Mouse (Mus musculus): ENCODE results near the gene Cdk13. TPM values are rescaled to one million over a fixed set of nuclear protein-coding genes. Genes with fewer than 3 reads are reported as not detected.

Cdk13 gene
- 5.8 and 6.5 TPM in 2 replicates for polyA plus RNA-seq (2015; fragmentation: Nextera tagmentation; extraction: Ambion mirVana)

GRCm38 (mm10) chr13:17804909-17805613, at the start of gene Cdk13:
TSS of gene Cdk13 (minus strand) at chr13:17805097.
- no peaks in the 10 kb centered on the region for H3K9me3 ChIP-seq (replicated peaks; ENCODE audit: control insufficient read depth, low read length)
- WGBS (ENCODE audit: insufficient replicate concordance): under 1% methylated on average over 61 of the region's 110 CpGs
- ATAC-seq (ENCODE audit: low read depth): peak; percentile 89
- H3K27me3 ChIP-seq (ENCODE audit: control insufficient read depth, insufficient read depth, low read depth, low read length): no peaks in the 10 kb centered on the region
- H3K4me2 ChIP-seq (ENCODE audit: low read depth, low read length): peak within 1 kb of the TSS; percentile 81
- H3K9ac ChIP-seq (ENCODE audit: low read depth, low read length): peak within 1 kb of the TSS; percentile 99
- H3K4me3 ChIP-seq (ENCODE audit: low read depth, low read length): peak within 1 kb of the TSS; percentile 100
- no peaks in the 10 kb centered on the region for H3K36me3 ChIP-seq (ENCODE audit: control insufficient read depth, insufficient read depth)
- H3K27ac ChIP-seq (ENCODE audit: low read length): peak within 1 kb of the TSS; percentile 98
- peaks cover 12% of the 10 kb centered on the region for H3K4me1 ChIP-seq (ENCODE audit: control insufficient read depth, low read depth, low read length)

- Histone ChIP-seq H3K27ac (ENCODE audit: low read length) (no peak overlapping the region), H3K36me3 (ENCODE audit: control insufficient read depth, insufficient read depth) (no peaks in the 10 kb centered on the region), H3K4me3 (ENCODE audit: low read depth, low read length) (no peak overlapping the region), H3K9ac (ENCODE audit: low read depth, low read length) (no peak overlapping the region), H3K9me3 (replicated peaks; ENCODE audit: control insufficient read depth, low read length) (no peaks in the 10 kb centered on the region), H3K27me3 (ENCODE audit: control insufficient read depth, insufficient read depth, low read depth, low read length) (no peaks in the 10 kb centered on the region), H3K4me1 (ENCODE audit: control insufficient read depth, low read depth, low read length) (no peaks in the 10 kb centered on the region), H3K4me2 (ENCODE audit: low read depth, low read length) (no peak overlapping the region)
- 77% methylated on average over 2 of the region's 2 CpGs for WGBS (ENCODE audit: insufficient replicate concordance)
- ATAC-seq (ENCODE audit: low read depth): no peak
These were observed 38.4 kb upstream of the Cdk13 start for GRCm38 (mm10) chr13:17843336-17843735.

GRCm38 (mm10) chr13:17842756-17843155, 37.9 kb upstream of the Cdk13 start:
- Histone ChIP-seq H3K36me3 (ENCODE audit: control insufficient read depth, insufficient read depth) (no peaks in the 10 kb centered on the region), H3K4me1 (ENCODE audit: control insufficient read depth, low read depth, low read length) (no peaks in the 10 kb centered on the region; the same call in 1 of the 2 replicates), H3K9ac (ENCODE audit: low read depth, low read length) (no peak overlapping the region), H3K9me3 (replicated peaks; ENCODE audit: control insufficient read depth, low read length) (no peaks in the 10 kb centered on the region), H3K27ac (ENCODE audit: low read length) (no peak overlapping the region), H3K4me2 (ENCODE audit: low read depth, low read length) (no peak overlapping the region), H3K27me3 (ENCODE audit: control insufficient read depth, insufficient read depth, low read depth, low read length) (no peaks in the 10 kb centered on the region), H3K4me3 (ENCODE audit: low read depth, low read length) (no peak overlapping the region)
- 49% methylated on average over 4 of the region's 4 CpGs for WGBS (ENCODE audit: insufficient replicate concordance)
- ATAC-seq (ENCODE audit: low read depth): no peak

GRCm38 (mm10) chr13:17839137-17839536, 34.2 kb upstream of the Cdk13 start:
- no peaks in the 10 kb centered on the region for H3K27me3 ChIP-seq (ENCODE audit: control insufficient read depth, insufficient read depth, low read depth, low read length)
- H3K4me1 ChIP-seq (ENCODE audit: control insufficient read depth, low read depth, low read length): no peaks in the 10 kb centered on the region; the same call in 1 of the 2 replicates
- H3K9me3 ChIP-seq (replicated peaks; ENCODE audit: control insufficient read depth, low read length): no peaks in the 10 kb centered on the region
- H3K27ac ChIP-seq (ENCODE audit: low read length): no peak overlapping the region
- H3K36me3 ChIP-seq (ENCODE audit: control insufficient read depth, insufficient read depth): no peaks in the 10 kb centered on the region
- H3K9ac ChIP-seq (ENCODE audit: low read depth, low read length): no peak overlapping the region
- ATAC-seq (ENCODE audit: low read depth): no peak
- no peak overlapping the region for H3K4me3 ChIP-seq (ENCODE audit: low read depth, low read length)
- no peak overlapping the region for H3K4me2 ChIP-seq (ENCODE audit: low read depth, low read length)
- WGBS (ENCODE audit: insufficient replicate concordance): 68% methylated on average over 5 of the region's 5 CpGs

GRCm38 (mm10) chr13:17838484-17838851, 33.6 kb upstream of the Cdk13 start:
- H3K9me3 ChIP-seq (replicated peaks; ENCODE audit: control insufficient read depth, low read length): no peaks in the 10 kb centered on the region
- no peak for ATAC-seq (ENCODE audit: low read depth)
- H3K4me1 ChIP-seq (ENCODE audit: control insufficient read depth, low read depth, low read length): no peaks in the 10 kb centered on the region; the same call in 1 of the 2 replicates
- H3K4me3 ChIP-seq (ENCODE audit: low read depth, low read length): no peak overlapping the region
- no peak overlapping the region for H3K4me2 ChIP-seq (ENCODE audit: low read depth, low read length)
- H3K9ac ChIP-seq (ENCODE audit: low read depth, low read length): no peak overlapping the region
- H3K27ac ChIP-seq (ENCODE audit: low read length): no peak overlapping the region
- H3K36me3 ChIP-seq (ENCODE audit: control insufficient read depth, insufficient read depth): no peaks in the 10 kb centered on the region
- H3K27me3 ChIP-seq (ENCODE audit: control insufficient read depth, insufficient read depth, low read depth, low read length): no peaks in the 10 kb centered on the region
- WGBS (ENCODE audit: insufficient replicate concordance): 30% methylated on average over 4 of the region's 4 CpGs

GRCm38 (mm10) chr13:17837610-17838483, 33.0 kb upstream of the Cdk13 start:
- ATAC-seq (ENCODE audit: low read depth): no peak
- no peak overlapping the region for H3K27ac ChIP-seq (ENCODE audit: low read length)
- no peaks in the 10 kb centered on the region; the same call in 1 of the 2 replicates for H3K4me1 ChIP-seq (ENCODE audit: control insufficient read depth, low read depth, low read length)
- H3K36me3 ChIP-seq (ENCODE audit: control insufficient read depth, insufficient read depth): no peaks in the 10 kb centered on the region
- WGBS (ENCODE audit: insufficient replicate concordance): 36% methylated on average over 16 of the region's 16 CpGs
- H3K4me3 ChIP-seq (ENCODE audit: low read depth, low read length): no peak overlapping the region
- no peaks in the 10 kb centered on the region for H3K27me3 ChIP-seq (ENCODE audit: control insufficient read depth, insufficient read depth, low read depth, low read length)
- H3K9me3 ChIP-seq (replicated peaks; ENCODE audit: control insufficient read depth, low read length): no peaks in the 10 kb centered on the region
- no peak overlapping the region for H3K9ac ChIP-seq (ENCODE audit: low read depth, low read length)
- no peak overlapping the region for H3K4me2 ChIP-seq (ENCODE audit: low read depth, low read length)

- H3K27ac ChIP-seq (ENCODE audit: low read length): no peak overlapping the region
- H3K9me3 ChIP-seq (replicated peaks; ENCODE audit: control insufficient read depth, low read length): no peaks in the 10 kb centered on the region
- H3K4me1 ChIP-seq (ENCODE audit: control insufficient read depth, low read depth, low read length): no peaks in the 10 kb centered on the region; the same call in 1 of the 2 replicates
- H3K27me3 ChIP-seq (ENCODE audit: control insufficient read depth, insufficient read depth, low read depth, low read length): no peaks in the 10 kb centered on the region
- no peak overlapping the region for H3K4me2 ChIP-seq (ENCODE audit: low read depth, low read length)
- H3K36me3 ChIP-seq (ENCODE audit: control insufficient read depth, insufficient read depth): no peaks in the 10 kb centered on the region
- H3K4me3 ChIP-seq (ENCODE audit: low read depth, low read length): no peak overlapping the region
- no peak for ATAC-seq (ENCODE audit: low read depth)
- H3K9ac ChIP-seq (ENCODE audit: low read depth, low read length): no peak overlapping the region
- 27% methylated on average over 7 of the region's 7 CpGs for WGBS (ENCODE audit: insufficient replicate concordance)
These were observed 31.9 kb upstream of the Cdk13 start for GRCm38 (mm10) chr13:17836808-17837207.

- Histone ChIP-seq H3K9ac (ENCODE audit: low read depth, low read length) (no peak overlapping the region), H3K27me3 (ENCODE audit: control insufficient read depth, insufficient read depth, low read depth, low read length) (no peaks in the 10 kb centered on the region), H3K27ac (ENCODE audit: low read length) (no peak overlapping the region), H3K9me3 (replicated peaks; ENCODE audit: control insufficient read depth, low read length) (no peaks in the 10 kb centered on the region), H3K36me3 (ENCODE audit: control insufficient read depth, insufficient read depth) (no peaks in the 10 kb centered on the region), H3K4me2 (ENCODE audit: low read depth, low read length) (no peak overlapping the region), H3K4me3 (ENCODE audit: low read depth, low read length) (no peak overlapping the region), H3K4me1 (ENCODE audit: control insufficient read depth, low read depth, low read length) (no peaks in the 10 kb centered on the region; the same call in 1 of the 2 replicates)
- WGBS (ENCODE audit: insufficient replicate concordance): 59% methylated on average over 3 of the region's 3 CpGs
- no peak for ATAC-seq (ENCODE audit: low read depth)
These were observed 28.0 kb upstream of the Cdk13 start for GRCm38 (mm10) chr13:17832940-17833339.

- H3K9me3 ChIP-seq (replicated peaks; ENCODE audit: control insufficient read depth, low read length): no peaks in the 10 kb centered on the region
- no peak for ATAC-seq (ENCODE audit: low read depth)
- no peaks in the 10 kb centered on the region for H3K27me3 ChIP-seq (ENCODE audit: control insufficient read depth, insufficient read depth, low read depth, low read length)
- H3K9ac ChIP-seq (ENCODE audit: low read depth, low read length): no peak overlapping the region
- no peak overlapping the region for H3K27ac ChIP-seq (ENCODE audit: low read length)
- no peaks in the 10 kb centered on the region for H3K4me1 ChIP-seq (ENCODE audit: control insufficient read depth, low read depth, low read length)
- H3K4me2 ChIP-seq (ENCODE audit: low read depth, low read length): no peak overlapping the region
- no peak overlapping the region for H3K4me3 ChIP-seq (ENCODE audit: low read depth, low read length)
- no peaks in the 10 kb centered on the region for H3K36me3 ChIP-seq (ENCODE audit: control insufficient read depth, insufficient read depth)
- 62% methylated on average over 2 of the region's 2 CpGs for WGBS (ENCODE audit: insufficient replicate concordance)
These were observed 12.3 kb upstream of the Cdk13 start for GRCm38 (mm10) chr13:17817226-17817625.
